Mouse (Mus musculus) ES-Bruce4 (cell line): ENCODE results near the gene Tedc1.

Experiments
- CTCF ChIP-seq: IDR thresholded peaks from one replicate; pipeline ENCODE4 v1.8.1; 2011; ENCODE audit warnings: low read depth, low read length
- EP300 ChIP-seq: IDR thresholded peaks from 2 replicates; pipeline ENCODE4 v1.6.1; 2011; ENCODE audit warnings: low read depth, low read length; ENCODE audit not compliant: insufficient read depth
- POLR2A ChIP-seq: IDR thresholded peaks from one replicate; pipeline ENCODE4 v1.8.1; 2011; ENCODE audit warnings: low read length; ENCODE audit not compliant: insufficient read depth

GRCm38 (mm10) chr12:113203522-113203921 lies 47.3 kb downstream of the Tedc1 start:
- TF ChIP-seq CTCF (no peak), POLR2A (no peak), EP300 (no peak)
